Mouse (Mus musculus) lung, adult 2 months (tissue): Measurements from ENCODE around the gene Mrln. TPM values are rescaled to one million over a fixed set of nuclear protein-coding genes. Genes with fewer than 3 reads are reported as not detected.
A peak's percentile ranks its signal among the peaks of the same experiment; 100 is the strongest.

ENCODE experiments used
- DNase-seq: peaks from one replicate; pipeline ENCODE4 v3.0.0; 2022
- H3K4me1 ChIP-seq: fragments of 200-500 bp; 2 replicates; pipeline ENCODE4 v1.6.1; 2011; ENCODE audit warnings: low read length; ENCODE audit not compliant: control insufficient read depth, insufficient read depth
- H3K4me3 ChIP-seq: fragments of 200-500 bp; replicated peaks from 2 replicates; pipeline ENCODE3; 2011; ENCODE audit warnings: low read depth, mild to moderate bottlenecking, control low read depth, low read length; ENCODE audit errors: extremely low read depth
- CTCF ChIP-seq: fragments of 200-500 bp; IDR thresholded peaks from 2 replicates; pipeline ENCODE4 v1.5.1; 2011; ENCODE audit warnings: mild to moderate bottlenecking, low read length, control low read depth; ENCODE audit not compliant: insufficient read depth
- POLR2A ChIP-seq: fragments of 200-500 bp; IDR thresholded peaks from 2 replicates; pipeline ENCODE4 v1.6.1; 2011; ENCODE audit warnings: low read depth, mild to moderate bottlenecking, control low read depth, low read length, borderline replicate concordance; ENCODE audit errors: extremely low read depth
- WGBS: fragments of 180-500 bp; shearing (Covaris S2); methylation state at CpG from one replicate; pipeline ENCODE4 v1.1.7; 2018; 5-methylcytosine and 5-hydroxymethylcytosine counted together
- polyA plus RNA-seq: library from polyadenylated mRNA; depleted of rRNA; stranded (reverse); fragments of >200 nt; gene quantifications from 2 replicates; pipeline ENCODE4 v1.2.3, GENCODE M21; 2012

Mrln gene
- polyA plus RNA-seq, 1 experiment, result 5.7 TPM

DNA sequence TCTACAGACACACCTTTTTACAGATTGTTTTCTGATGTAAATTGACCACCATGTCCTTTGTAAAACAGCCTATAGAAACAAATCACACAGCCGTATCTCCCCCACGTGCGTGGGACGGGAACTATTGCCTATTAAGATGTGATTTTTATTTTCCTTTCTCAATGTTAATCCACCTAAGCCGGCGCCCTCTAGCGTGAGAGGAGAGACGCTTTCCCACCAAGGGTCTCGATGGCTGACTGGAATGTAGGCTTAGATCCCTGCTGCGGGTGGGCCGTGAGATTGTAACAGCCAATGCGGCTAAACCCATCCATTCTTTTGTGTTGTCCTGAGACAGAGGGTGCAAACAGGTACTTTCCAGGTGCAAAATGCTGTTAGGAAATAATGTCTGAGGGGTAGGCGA lies 14.6 kb upstream of the Mrln start:
- 83% methylated on average over 13 of the region's 13 CpGs for WGBS
- TF ChIP-seq CTCF, result no peak
- TF ChIP-seq POLR2A, result no peak
- no peak overlapping the region for H3K4me3 ChIP-seq
- no peak for DNase-seq
- H3K4me1 ChIP-seq, result peaks cover 3% of the 10 kb centered on the region; the same call in 1 of the 2 replicates

GRCm38 (mm10) chr10:70194283-70194682 lies 10.2 kb upstream of the Mrln start:
- DNase-seq, result no peak
- 68% methylated on average over 9 of the region's 9 CpGs for WGBS
- TF ChIP-seq CTCF, result no peak
- peaks cover 18% of the 10 kb centered on the region for H3K4me1 ChIP-seq
- no peak overlapping the region for H3K4me3 ChIP-seq

DNA sequence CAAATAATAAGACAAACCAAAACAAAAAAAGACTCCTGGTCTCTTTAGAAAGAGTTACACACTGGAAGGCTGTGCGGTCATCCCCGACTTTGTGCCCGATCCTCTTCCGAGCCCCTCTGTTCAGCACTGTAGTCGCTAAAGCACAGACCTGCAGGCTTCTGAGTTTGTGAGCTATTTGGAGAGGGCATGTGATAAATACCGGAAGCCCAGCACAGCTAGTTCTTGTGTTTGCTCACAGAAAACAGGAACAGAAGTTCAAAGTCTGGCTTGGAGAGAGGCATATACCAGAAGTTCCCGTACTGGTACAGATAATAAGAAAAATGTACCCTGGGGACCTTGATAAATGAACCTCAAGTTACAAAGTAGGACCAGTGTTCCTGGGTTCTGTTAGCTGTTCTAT lies 9.2 kb upstream of the Mrln start:
- Histone ChIP-seq H3K4me3 (no peak overlapping the region), H3K4me1 (peaks cover 18% of the 10 kb centered on the region)
- WGBS, result 56% methylated on average over 7 of the region's 7 CpGs
- no peak for DNase-seq
- TF ChIP-seq CTCF, result no peak
- no peak for TF ChIP-seq POLR2A

- TF ChIP-seq CTCF (peak; percentile 71), POLR2A (no peak)
- WGBS, result 48% methylated on average over 7 of the region's 7 CpGs
- DNase-seq, result no peak
Observed at GRCm38 (mm10) chr10:70195786-70196185, 8.7 kb upstream of the Mrln start.

GRCm38 (mm10) chr10:70196666-70197065 lies 7.8 kb upstream of the Mrln start:
- 71% methylated on average over 6 of the region's 6 CpGs for WGBS
- no peak for TF ChIP-seq POLR2A
- TF ChIP-seq CTCF, result no peak
- Histone ChIP-seq H3K4me3 (no peak overlapping the region), H3K4me1 (peaks cover 18% of the 10 kb centered on the region)
- DNase-seq, result no peak

More at GRCm38 (mm10) chr10:70195786-70196185, 8.7 kb upstream of the Mrln start:
- Histone ChIP-seq H3K4me3 (no peak overlapping the region), H3K4me1 (peaks cover 18% of the 10 kb centered on the region)

DNA sequence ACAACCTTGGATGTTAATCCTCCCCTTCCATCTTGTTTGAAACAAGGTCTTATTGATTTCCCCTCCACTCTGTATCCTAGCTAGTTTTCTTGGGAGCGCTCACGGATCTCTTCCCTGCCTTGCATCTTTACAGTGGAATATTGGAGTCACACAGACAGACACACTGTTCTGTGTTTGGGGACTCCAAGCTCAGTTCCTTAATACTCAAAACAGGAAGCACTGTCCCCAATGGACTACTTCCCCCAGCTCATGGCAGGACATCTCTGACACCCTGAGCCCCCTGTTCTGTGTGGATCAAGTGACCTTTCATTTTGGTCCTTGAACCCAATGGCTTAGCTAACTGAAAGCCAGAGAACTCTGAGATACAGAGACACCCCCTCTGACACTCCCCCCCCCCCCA lies 6.9 kb upstream of the Mrln start:
- no peak for DNase-seq
- 58% methylated on average over 2 of the region's 2 CpGs for WGBS
- Histone ChIP-seq H3K4me1 (peaks cover 18% of the 10 kb centered on the region), H3K4me3 (no peak overlapping the region)
- no peak for TF ChIP-seq CTCF
- no peak for TF ChIP-seq POLR2A

DNA sequence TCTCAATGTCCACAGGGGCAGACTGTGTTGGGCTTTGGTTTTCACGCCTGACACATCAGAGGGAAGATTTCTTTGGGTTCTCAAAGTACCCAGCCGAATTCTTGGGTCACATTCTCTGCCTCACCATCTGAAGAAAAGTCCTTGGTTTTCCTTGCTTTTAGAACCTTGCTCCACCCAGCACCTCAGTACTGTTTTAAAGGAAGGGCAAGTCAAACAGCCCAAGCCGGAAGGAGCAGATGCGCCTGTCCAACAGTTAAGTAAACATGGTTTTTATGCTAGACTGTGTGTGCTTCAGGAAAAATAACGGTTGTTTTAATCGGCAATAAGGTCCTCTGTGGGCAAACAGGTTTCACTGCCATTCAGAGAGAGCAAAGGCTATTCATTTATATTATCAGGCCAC lies 6.5 kb upstream of the Mrln start:
- H3K4me3 ChIP-seq, result no peak overlapping the region
- DNase-seq, result no peak
- TF ChIP-seq POLR2A (no peak), CTCF (no peak)
- peaks cover 18% of the 10 kb centered on the region for H3K4me1 ChIP-seq
- WGBS, result 39% methylated on average over 6 of the region's 6 CpGs

GRCm38 (mm10) chr10:70198951-70199463 lies 5.5 kb upstream of the Mrln start:
- H3K4me3 ChIP-seq, result no peak overlapping the region
- no peak for DNase-seq
- TF ChIP-seq POLR2A (no peak), CTCF (no peak)
- peaks cover 18% of the 10 kb centered on the region for H3K4me1 ChIP-seq
- WGBS, result 83% methylated on average over 7 of the region's 7 CpGs

DNA sequence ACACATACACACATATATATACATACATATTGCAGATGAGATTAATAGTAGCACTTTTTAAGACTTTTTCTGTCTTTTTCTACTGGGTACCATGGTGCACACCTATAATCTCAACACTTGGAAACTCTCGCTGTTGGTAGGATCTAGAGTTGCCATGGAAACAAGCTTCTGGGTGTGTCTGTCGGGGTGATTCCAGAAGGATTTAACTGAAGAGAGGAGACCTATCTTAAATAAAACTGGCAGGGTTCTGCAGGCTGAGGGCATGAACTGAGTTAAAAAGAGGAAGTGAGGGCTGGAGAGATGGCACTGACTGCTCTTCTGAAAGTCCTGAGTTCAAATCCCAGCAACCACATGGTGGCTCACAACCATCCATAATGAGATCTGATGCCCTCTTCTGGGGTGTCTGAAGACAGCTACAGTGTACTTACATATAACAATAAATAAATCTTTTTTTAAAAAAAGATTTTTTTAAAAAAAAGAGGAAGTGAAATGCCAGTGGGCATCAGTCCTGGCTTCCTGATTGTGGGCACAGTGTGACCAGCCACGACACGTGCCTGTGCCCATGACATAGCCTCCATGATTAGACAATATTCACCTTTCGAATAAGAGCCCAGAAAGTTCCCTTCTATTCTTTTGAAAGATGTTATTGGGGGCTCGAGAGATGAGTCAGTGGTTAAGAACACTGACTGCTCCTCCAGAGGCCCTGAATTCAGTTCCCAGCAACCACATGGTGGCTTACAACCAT lies 4.8 kb upstream of the Mrln start:
- Histone ChIP-seq H3K4me3 (no peak overlapping the region), H3K4me1 (peaks cover 18% of the 10 kb centered on the region)
- no peak for TF ChIP-seq POLR2A
- DNase-seq, result no peak
- WGBS, result 75% methylated on average over 6 of the region's 6 CpGs

DNA sequence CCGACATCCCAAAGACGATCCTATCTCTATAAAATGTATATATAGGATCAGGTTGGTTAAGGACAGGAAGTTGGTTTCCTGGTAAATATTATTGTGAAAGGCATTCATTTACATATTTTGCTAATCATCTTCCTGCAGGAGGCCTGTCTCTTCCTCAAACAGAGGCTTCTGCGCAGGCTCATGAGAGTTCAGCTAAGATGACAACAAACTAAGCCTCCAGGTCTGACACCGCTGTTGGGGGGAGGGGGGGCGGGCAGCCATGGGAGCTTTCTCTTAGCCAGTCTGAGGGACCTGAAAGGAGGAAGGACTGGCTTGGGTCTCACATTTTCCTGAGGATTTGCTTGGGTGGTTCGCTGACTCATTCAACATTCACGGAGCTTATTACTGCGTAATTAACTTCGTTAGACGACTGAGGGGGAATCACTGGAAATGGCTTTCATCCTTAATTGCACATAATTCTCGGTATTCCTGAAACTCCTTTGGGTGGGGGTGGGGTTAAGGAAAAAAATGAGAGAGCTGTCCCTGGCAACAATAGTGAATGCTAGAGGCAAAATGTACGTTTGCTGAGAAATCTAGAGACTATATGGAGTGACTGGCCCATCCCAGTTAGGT lies 3.5 kb upstream of the Mrln start:
- Histone ChIP-seq H3K4me3 (no peak overlapping the region), H3K4me1 (peaks cover 20% of the 10 kb centered on the region)
- TF ChIP-seq POLR2A, result no peak
- TF ChIP-seq CTCF, result no peak
- DNase-seq, result no peak
- WGBS, result 52% methylated on average over 12 of the region's 12 CpGs
